Mouse (Mus musculus): ENCODE measurements around the gene Bhlhb9. TPM values are rescaled to one million over a fixed set of nuclear protein-coding genes. Genes with fewer than 3 reads are reported as not detected.

Bhlhb9 gene
- polyA plus RNA-seq (2014; fragmentation: Illumina TruSeq; extraction: RNeasy Lipid Tissue Mini Kit (QIAGEN cat#74804); ENCODE audit: low read depth, low replicate concordance), result 26.7 TPM

GRCm38 (mm10) chrX:135797212-135797644 lies at the start of gene Bhlhb9:
TSS of gene Bhlhb9 (plus strand) at chrX:135797594.

GRCm38 (mm10) chrX:135838521-135839360 lies 41.3 kb downstream of the Bhlhb9 start, which contains the start of gene Gprasp2:
TSS of gene Gprasp2 (plus strand) at chrX:135839034.

Other genes with a start within 250 kb of the Bhlhb9 start
- gene Nxf7, start 198.8 kb upstream of the Bhlhb9 start, polyA plus RNA-seq (2014; fragmentation: Illumina TruSeq; extraction: RNeasy Lipid Tissue Mini Kit (QIAGEN cat#74804); ENCODE audit: low read depth, low replicate concordance), result not detected
- not detected for gene Prame, start 169.9 kb upstream of the Bhlhb9 start, polyA plus RNA-seq (2014; fragmentation: Illumina TruSeq; extraction: RNeasy Lipid Tissue Mini Kit (QIAGEN cat#74804); ENCODE audit: low read depth, low replicate concordance)
- not detected for gene Tcp11x2, start 103.8 kb upstream of the Bhlhb9 start, polyA plus RNA-seq (2014; fragmentation: Illumina TruSeq; extraction: RNeasy Lipid Tissue Mini Kit (QIAGEN cat#74804); ENCODE audit: low read depth, low replicate concordance)
- gene Tmsb15a, start 72.3 kb upstream of the Bhlhb9 start, polyA plus RNA-seq (2014; fragmentation: Illumina TruSeq; extraction: RNeasy Lipid Tissue Mini Kit (QIAGEN cat#74804); ENCODE audit: low read depth, low replicate concordance), result not detected
- 8.2 TPM for gene Armcx5, start 54.9 kb upstream of the Bhlhb9 start, polyA plus RNA-seq (2014; fragmentation: Illumina TruSeq; extraction: RNeasy Lipid Tissue Mini Kit (QIAGEN cat#74804); ENCODE audit: low read depth, low replicate concordance)
- 31.5 TPM for gene Gprasp1, start 54.9 kb upstream of the Bhlhb9 start, polyA plus RNA-seq (2014; fragmentation: Illumina TruSeq; extraction: RNeasy Lipid Tissue Mini Kit (QIAGEN cat#74804); ENCODE audit: low read depth, low replicate concordance)
- 3.8 TPM for gene Gprasp2, start 41.4 kb downstream of the Bhlhb9 start, polyA plus RNA-seq (2014; fragmentation: Illumina TruSeq; extraction: RNeasy Lipid Tissue Mini Kit (QIAGEN cat#74804); ENCODE audit: low read depth, low replicate concordance)
- 5.0 TPM for gene Arxes2, start 196.2 kb downstream of the Bhlhb9 start, polyA plus RNA-seq (2014; fragmentation: Illumina TruSeq; extraction: RNeasy Lipid Tissue Mini Kit (QIAGEN cat#74804); ENCODE audit: low read depth, low replicate concordance)
- gene Arxes1, start 235.8 kb downstream of the Bhlhb9 start, polyA plus RNA-seq (2014; fragmentation: Illumina TruSeq; extraction: RNeasy Lipid Tissue Mini Kit (QIAGEN cat#74804); ENCODE audit: low read depth, low replicate concordance), result 0.28 TPM